Mouse (Mus musculus): ENCODE results near the gene Etl4.

DNA sequence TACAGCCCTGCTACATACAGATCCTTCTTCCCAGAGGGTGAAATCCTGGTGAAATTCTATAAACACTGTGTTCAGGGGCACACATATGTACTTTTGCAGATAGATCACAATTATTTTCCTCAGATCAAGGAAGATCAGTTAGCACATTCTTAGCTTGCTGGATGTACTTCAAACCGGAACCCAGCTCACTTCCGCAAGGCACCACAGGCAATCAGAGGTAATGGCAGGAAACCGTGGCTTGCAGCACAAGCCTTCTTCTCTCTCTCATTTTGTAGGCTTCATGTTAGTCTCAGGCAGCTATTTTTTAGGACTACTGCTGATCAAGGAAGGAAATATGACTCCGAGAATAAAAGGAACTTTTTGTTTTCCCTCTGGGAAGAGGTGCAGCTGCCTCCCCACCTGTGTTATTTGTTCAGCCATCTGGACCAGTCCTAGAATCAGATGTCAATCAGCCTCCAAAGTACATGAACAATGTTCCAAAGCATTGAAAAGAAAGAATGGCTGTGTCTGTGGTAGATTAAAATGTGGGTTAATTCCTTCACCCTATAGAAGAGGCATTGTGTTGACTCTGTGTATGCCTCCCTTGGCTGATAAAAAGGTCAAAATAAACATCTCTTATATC lies 338.6 kb downstream of the Etl4 start:
- TF ChIP-seq TAL1 (IDR thresholded peaks at IDR 0.05; ENCODE audit: low read length) (no peak), GATA1 (IDR thresholded peaks at IDR 0.05; ENCODE audit: low read length) (no peak)

All from erythroblast, embryonic 14.5 days (primary cell).